Mouse (Mus musculus) hindbrain, embryonic 13.5 days (tissue): ENCODE data around the gene Gtf3c1. TPM values are rescaled to one million over a fixed set of nuclear protein-coding genes. Genes with fewer than 3 reads are reported as not detected.

Source experiments
- ATAC-seq: fragments of 200-750 bp; cut with Nextera tagmentation; 2 replicates; pipeline ENCODE4 v1.8.0; 2017; ENCODE audit warnings: moderate TSS enrichment; ENCODE audit not compliant: low FRiP score
- H3K27ac ChIP-seq: fragments of 300-500 bp; sonication (generic); 2 replicates; pipeline ENCODE4 v1.5.1; 2015; ENCODE audit warnings: inconsistent platforms, mild to moderate bottlenecking, moderate library complexity
- H3K27me3 ChIP-seq: fragments of 300-500 bp; sonication (generic); 2 replicates; pipeline ENCODE4 v1.6.1; 2015; ENCODE audit warnings: mild to moderate bottlenecking, inconsistent platforms
- H3K36me3 ChIP-seq: fragments of 300-500 bp; sonication (generic); 2 replicates; pipeline ENCODE4 v1.6.1; 2015; ENCODE audit warnings: mild to moderate bottlenecking, inconsistent platforms
- H3K4me1 ChIP-seq: fragments of 300-500 bp; sonication (generic); replicated peaks from 2 replicates; pipeline ENCODE4 v1.6.1; 2015; ENCODE audit warnings: inconsistent platforms
- H3K4me2 ChIP-seq: fragments of 300-500 bp; sonication (generic); 2 replicates; pipeline ENCODE4 v1.6.1; 2015; ENCODE audit warnings: inconsistent platforms, mild to moderate bottlenecking, moderate library complexity
- H3K4me3 ChIP-seq: fragments of 300-500 bp; sonication (generic); 2 replicates; pipeline ENCODE4 v1.5.1; 2015; ENCODE audit warnings: mild to moderate bottlenecking, inconsistent platforms
- H3K9ac ChIP-seq: fragments of 300-500 bp; sonication (generic); 2 replicates; pipeline ENCODE4 v1.6.1; 2015; ENCODE audit warnings: mild to moderate bottlenecking, inconsistent platforms
- H3K9me3 ChIP-seq: fragments of 300-500 bp; sonication (generic); 2 replicates; pipeline ENCODE4 v1.6.1; 2016; ENCODE audit warnings: inconsistent platforms
- WGBS: fragments of 180-500 bp; shearing (Covaris S2); methylation state at CpG from one replicate; pipeline ENCODE4 v1.1.7; 2015; 5-methylcytosine and 5-hydroxymethylcytosine counted together
- polyA plus RNA-seq: library from polyadenylated mRNA; unstranded; fragments of >200 nt; fragmentation: Nextera tagmentation; extraction: Ambion mirVana; gene quantifications from 2 replicates; pipeline ENCODE4 v1.2.1, GENCODE M21; 2015

Gene Gtf3c1
- polyA plus RNA-seq, 1 experiment from 2014 or later, result 31.0 TPM

DNA sequence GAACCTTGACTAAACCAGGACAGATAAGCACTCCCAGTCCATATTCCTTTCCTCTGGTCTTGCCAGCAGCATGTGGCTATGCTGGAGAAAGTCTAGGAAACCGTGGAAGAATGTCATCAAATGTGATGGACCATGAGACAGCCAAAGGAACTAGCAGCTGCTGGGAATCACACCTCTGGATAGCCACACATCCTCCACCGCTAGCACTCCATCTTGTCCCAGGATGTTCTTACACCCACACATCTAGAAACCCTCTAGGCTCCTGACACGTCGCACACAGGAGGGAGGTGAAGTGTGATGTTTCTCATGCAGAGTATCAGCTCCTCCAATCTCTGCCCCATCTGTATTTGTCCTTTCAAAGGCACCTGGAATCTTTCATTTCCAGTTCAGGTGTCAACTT, 17.1 kb downstream of the Gtf3c1 start:
- H3K36me3 ChIP-seq, result peaks cover 88% of the 10 kb centered on the region
- 97% methylated on average over 4 of the region's 4 CpGs for WGBS

DNA sequence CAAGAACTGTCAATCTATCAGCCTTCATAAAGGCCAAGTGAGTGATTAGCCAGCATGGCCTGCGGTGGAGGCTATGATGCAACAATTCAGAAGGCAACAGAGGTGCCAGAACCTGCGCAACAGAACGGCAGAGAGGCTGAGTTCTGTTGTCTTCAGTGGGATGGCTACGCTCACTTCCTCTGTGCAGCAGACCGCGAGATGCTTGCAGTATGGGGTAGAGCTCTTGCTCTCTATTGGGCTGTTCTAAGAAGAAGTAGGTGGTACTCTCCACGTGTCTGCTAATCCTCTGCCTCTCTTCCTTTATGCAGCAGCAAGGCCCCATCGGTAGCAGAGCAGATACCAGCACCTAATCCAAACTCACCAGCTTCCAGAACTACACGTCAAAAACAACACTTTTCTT, 27.6 kb downstream of the Gtf3c1 start:
- ATAC-seq, result no peak
- Histone ChIP-seq H3K4me1 (no peaks in the 10 kb centered on the region), H3K4me3 (no peak overlapping the region), H3K27ac (no peak overlapping the region), H3K27me3 (no peaks in the 10 kb centered on the region), H3K4me2 (no peak overlapping the region), H3K36me3 (peaks cover 83% of the 10 kb centered on the region), H3K9me3 (no peaks in the 10 kb centered on the region), H3K9ac (no peak overlapping the region)
- WGBS, result 86% methylated on average over 9 of the region's 9 CpGs

More for the DNA sequence above, 17.1 kb downstream of the Gtf3c1 start:
- H3K4me1 ChIP-seq, result no peaks in the 10 kb centered on the region
- H3K4me3 ChIP-seq, result no peak overlapping the region
- no peaks in the 10 kb centered on the region for H3K27me3 ChIP-seq
- H3K9ac ChIP-seq, result no peak overlapping the region
- H3K9me3 ChIP-seq, result no peaks in the 10 kb centered on the region
- no peak overlapping the region for H3K4me2 ChIP-seq
- ATAC-seq, result no peak
- no peak overlapping the region for H3K27ac ChIP-seq

DNA sequence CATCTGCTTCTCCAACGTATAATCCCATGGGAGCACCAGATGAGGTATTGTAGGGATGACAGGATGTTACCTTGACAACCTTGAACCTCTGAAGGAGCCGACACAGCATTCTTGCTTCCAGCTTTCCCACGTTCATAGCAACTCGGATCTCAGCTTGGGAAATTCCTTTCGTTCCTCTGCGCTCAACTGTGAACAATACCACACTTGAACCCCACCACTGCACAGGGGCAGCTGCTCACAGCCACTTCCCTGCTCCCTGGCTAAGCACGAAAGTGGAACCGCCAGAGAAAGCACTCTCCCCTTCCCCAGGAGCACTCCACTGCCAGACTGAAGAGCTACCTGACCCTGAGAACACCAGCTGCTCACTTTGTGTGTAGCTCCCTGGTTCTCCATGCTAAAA, 28.8 kb downstream of the Gtf3c1 start:
- H3K36me3 ChIP-seq, result peaks cover 92% of the 10 kb centered on the region
- H3K27me3 ChIP-seq, result no peaks in the 10 kb centered on the region
- H3K4me1 ChIP-seq, result no peaks in the 10 kb centered on the region
- 70% methylated on average over 8 of the region's 8 CpGs for WGBS
- no peak overlapping the region for H3K4me3 ChIP-seq
- no peak overlapping the region for H3K4me2 ChIP-seq
- no peak for ATAC-seq
- peak overlapping the region; percentile 32; the same call in 1 of the 2 replicates for H3K27ac ChIP-seq
- H3K9ac ChIP-seq, result no peak overlapping the region
- H3K9me3 ChIP-seq, result no peaks in the 10 kb centered on the region

DNA sequence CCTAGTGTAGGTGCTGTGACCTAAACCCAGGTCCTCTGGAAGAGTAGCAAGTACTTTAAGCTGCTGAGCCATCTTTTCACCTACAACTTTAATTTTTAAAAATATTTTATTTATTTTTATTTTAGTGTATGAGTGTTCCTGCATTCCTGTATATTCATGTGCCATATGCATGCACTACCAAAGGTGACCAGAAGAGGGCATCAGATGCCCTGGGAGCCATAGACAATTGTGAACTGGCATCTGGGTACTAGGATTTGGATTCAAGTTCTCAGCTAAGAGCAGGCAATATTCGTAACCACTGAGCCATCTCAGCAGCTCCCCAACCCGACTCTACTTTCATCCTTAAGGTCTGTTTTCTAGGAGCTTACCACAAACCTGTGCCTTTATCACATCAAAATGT, 32.7 kb downstream of the Gtf3c1 start:
- no peaks in the 10 kb centered on the region for H3K27me3 ChIP-seq
- H3K36me3 ChIP-seq, result peaks cover 99% of the 10 kb centered on the region
- no peak overlapping the region for H3K9ac ChIP-seq
- H3K4me2 ChIP-seq, result no peak overlapping the region
- no peak overlapping the region for H3K4me3 ChIP-seq
- H3K9me3 ChIP-seq, result no peaks in the 10 kb centered on the region
- H3K4me1 ChIP-seq, result no peaks in the 10 kb centered on the region
- WGBS, result 93% methylated on average over 2 of the region's 2 CpGs
- ATAC-seq, result no peak
- H3K27ac ChIP-seq, result no peak overlapping the region

DNA sequence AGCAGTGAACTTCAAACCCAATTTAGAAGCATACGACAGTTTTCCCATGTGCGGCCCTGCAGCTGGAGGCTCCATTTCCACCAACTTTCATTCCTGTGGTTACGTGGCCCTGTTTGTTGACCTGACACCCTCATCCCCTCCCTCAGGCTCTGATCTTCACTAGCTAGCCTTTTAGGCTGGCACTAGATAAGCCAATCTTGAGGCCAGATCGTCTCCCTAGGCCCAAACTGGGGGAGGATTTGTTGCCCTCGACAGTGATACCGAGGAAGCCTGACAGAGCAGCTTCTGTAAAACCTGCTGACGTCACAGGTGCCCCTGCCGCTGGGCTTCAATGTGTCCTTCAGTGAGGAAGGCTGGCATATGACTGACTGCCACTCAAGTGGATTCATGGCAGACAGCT, 36.2 kb downstream of the Gtf3c1 start:
- no peak for ATAC-seq
- H3K4me3 ChIP-seq, result no peak overlapping the region
- H3K9me3 ChIP-seq, result no peaks in the 10 kb centered on the region
- no peaks in the 10 kb centered on the region for H3K4me1 ChIP-seq
- no peak overlapping the region for H3K4me2 ChIP-seq
- no peak overlapping the region for H3K27ac ChIP-seq
- H3K36me3 ChIP-seq, result peaks cover 99% of the 10 kb centered on the region
- no peak overlapping the region for H3K9ac ChIP-seq
- no peaks in the 10 kb centered on the region for H3K27me3 ChIP-seq
- WGBS, result 95% methylated on average over 8 of the region's 8 CpGs

DNA sequence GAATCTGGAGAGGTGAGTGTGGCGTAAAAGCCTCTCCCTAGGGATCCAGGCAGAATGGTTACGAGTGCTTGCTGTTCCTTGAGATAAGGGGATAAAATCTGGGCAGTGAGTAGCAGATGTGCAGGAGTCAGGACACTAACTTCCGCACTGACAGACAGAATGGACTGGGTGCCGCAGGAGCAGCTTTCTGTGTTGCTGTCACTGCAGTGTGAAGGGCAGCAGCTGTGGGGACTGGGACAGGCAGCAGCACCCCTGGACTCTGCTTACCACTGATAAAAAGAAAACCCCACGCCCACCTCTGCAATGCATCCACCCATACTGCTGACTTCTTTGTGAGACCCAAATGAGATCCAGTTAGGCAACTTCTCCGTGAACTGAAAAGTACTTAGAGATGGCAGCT, 36.7 kb downstream of the Gtf3c1 start:
- Histone ChIP-seq H3K9ac (no peak overlapping the region), H3K9me3 (no peaks in the 10 kb centered on the region), H3K27me3 (no peaks in the 10 kb centered on the region), H3K36me3 (peaks cover 99% of the 10 kb centered on the region), H3K4me2 (no peak overlapping the region), H3K27ac (no peak overlapping the region), H3K4me3 (no peak overlapping the region), H3K4me1 (no peaks in the 10 kb centered on the region)
- 91% methylated on average over 6 of the region's 6 CpGs for WGBS
- no peak for ATAC-seq

DNA sequence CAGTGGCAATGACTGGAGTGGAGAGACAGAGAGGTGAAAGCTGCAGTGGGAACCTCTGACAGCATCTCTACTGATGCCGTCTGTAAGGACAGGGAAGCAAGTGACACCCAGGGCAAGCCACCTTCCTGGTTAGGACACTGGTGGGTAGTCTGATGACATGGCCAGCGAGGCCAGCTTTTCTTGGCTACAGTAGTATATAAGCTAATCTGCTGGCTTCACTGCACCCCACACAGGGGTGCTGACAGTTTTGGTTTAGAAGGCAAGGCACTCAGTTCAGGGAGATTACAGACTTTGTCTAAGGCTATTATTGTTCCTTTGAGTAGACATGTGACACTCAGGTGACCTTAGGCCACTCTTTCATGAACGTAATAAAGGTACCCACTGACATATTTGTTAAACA, 43.9 kb downstream of the Gtf3c1 start:
- no peak for ATAC-seq
- Histone ChIP-seq H3K27me3 (no peaks in the 10 kb centered on the region), H3K9ac (no peak overlapping the region), H3K4me1 (no peaks in the 10 kb centered on the region), H3K36me3 (peaks cover 95% of the 10 kb centered on the region), H3K4me3 (no peak overlapping the region), H3K4me2 (no peak overlapping the region), H3K9me3 (no peaks in the 10 kb centered on the region), H3K27ac (no peak overlapping the region)
- 88% methylated on average over 3 of the region's 3 CpGs for WGBS

DNA sequence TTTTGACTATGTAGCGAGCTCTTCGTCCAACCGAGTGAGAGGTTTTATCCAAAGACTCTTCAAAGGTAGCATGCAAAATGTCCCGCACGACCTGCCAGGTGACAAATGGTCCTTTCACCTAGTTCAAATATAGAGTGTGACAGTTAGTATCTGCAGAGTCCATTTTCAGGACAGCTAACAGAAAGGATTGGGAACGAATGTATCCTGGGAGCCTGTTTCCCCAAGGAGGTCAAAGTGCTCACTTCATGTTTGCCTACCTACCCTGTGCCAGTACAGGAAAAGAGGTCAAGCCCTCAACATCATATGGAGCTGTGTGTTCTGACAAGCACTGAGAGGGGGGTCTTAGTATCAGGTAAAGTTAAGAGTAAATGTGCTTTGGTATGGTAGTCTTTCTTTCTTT, 50.1 kb downstream of the Gtf3c1 start:
- peaks cover 95% of the 10 kb centered on the region for H3K36me3 ChIP-seq
- ATAC-seq, result no peak
- no peaks in the 10 kb centered on the region for H3K4me1 ChIP-seq
- WGBS, result 97% methylated on average over 6 of the region's 6 CpGs
- H3K4me2 ChIP-seq, result no peak overlapping the region
- H3K4me3 ChIP-seq, result no peak overlapping the region
- no peaks in the 10 kb centered on the region for H3K27me3 ChIP-seq
- H3K27ac ChIP-seq, result no peak overlapping the region
- no peak overlapping the region for H3K9ac ChIP-seq
- H3K9me3 ChIP-seq, result no peaks in the 10 kb centered on the region

DNA sequence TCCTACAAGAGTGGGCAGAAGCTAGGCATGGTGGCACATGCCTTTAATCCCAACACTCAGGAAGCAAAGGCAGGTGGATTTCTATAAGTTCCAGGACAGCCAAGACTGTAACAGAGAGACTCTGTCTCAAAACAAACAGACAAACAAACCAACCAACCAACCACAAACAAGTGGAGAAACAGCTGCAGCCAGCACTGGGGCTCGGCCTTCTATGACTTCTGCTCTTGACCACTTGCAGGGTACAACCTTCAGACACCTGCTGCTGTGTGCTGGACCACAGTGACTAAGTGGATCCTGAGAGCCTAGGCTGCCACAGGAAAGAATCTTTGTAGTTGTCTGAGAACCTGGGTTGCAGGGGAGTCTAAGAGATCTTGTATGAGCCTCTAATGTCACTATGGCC, 58.6 kb downstream of the Gtf3c1 start:
- H3K27me3 ChIP-seq, result no peaks in the 10 kb centered on the region
- 89% methylated on average over 1 of the region's 1 CpGs for WGBS
- no peak overlapping the region for H3K9ac ChIP-seq

DNA sequence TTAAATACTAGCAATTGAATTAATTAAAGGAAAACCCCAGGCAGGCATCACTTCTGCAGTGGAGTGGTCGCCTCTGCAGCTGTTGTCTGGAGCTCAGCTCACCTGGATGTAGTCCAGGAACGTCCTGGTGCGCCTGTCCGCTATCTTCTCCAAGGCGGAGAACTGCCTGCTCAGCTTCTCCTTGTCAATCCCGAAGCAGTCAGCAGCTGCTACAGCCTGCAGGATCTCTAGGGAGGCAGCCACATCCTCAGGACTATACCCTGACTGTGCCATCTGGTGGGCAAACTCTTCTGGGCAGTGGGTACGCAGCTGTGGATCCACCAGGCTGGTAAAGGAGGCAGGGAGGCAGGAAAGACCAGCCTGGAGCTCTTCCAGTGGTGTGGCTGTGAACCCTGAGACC, 62.2 kb downstream of the Gtf3c1 start:
- H3K27ac ChIP-seq, result no peak overlapping the region
- no peak overlapping the region for H3K9ac ChIP-seq
- no peak for ATAC-seq
- H3K4me3 ChIP-seq, result no peak overlapping the region
- H3K27me3 ChIP-seq, result no peaks in the 10 kb centered on the region
- H3K36me3 ChIP-seq, result peaks cover 99% of the 10 kb centered on the region
- no peaks in the 10 kb centered on the region for H3K4me1 ChIP-seq
- no peaks in the 10 kb centered on the region for H3K9me3 ChIP-seq
- WGBS, result 86% methylated on average over 7 of the region's 7 CpGs
- no peak overlapping the region for H3K4me2 ChIP-seq

More for the DNA sequence above, 58.6 kb downstream of the Gtf3c1 start:
- ATAC-seq, result no peak
- Histone ChIP-seq H3K27ac (no peak overlapping the region), H3K9me3 (no peaks in the 10 kb centered on the region), H3K36me3 (peaks cover 95% of the 10 kb centered on the region), H3K4me3 (no peak overlapping the region), H3K4me1 (no peaks in the 10 kb centered on the region), H3K4me2 (no peak overlapping the region)

DNA sequence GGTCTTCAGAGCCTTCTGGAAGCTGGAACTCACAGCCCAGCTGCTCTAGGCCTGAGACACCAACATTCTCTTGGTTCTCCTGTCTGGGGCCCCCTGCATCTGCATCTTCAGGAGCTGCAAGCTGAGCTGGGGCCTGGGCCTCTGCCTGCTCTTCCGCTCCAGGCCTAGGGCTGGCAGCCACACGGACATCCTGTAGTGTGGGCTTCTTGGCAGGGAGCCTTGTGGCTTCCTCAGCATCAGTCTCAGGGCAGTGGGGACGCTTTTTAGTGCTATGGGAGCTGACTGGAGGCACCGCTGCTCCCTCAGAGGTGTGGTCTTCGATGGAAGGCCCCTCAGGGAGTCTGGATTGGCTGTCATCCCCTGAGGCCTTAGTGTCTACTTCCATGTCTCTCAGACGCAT, 63.7 kb downstream of the Gtf3c1 start:
- Histone ChIP-seq H3K27me3 (no peaks in the 10 kb centered on the region), H3K36me3 (peaks cover 96% of the 10 kb centered on the region), H3K27ac (no peak overlapping the region), H3K4me2 (no peak overlapping the region), H3K4me1 (peaks cover 11% of the 10 kb centered on the region), H3K9me3 (no peaks in the 10 kb centered on the region), H3K4me3 (no peak overlapping the region), H3K9ac (no peak overlapping the region)
- WGBS, result 90% methylated on average over 6 of the region's 6 CpGs
- ATAC-seq, result no peak

DNA sequence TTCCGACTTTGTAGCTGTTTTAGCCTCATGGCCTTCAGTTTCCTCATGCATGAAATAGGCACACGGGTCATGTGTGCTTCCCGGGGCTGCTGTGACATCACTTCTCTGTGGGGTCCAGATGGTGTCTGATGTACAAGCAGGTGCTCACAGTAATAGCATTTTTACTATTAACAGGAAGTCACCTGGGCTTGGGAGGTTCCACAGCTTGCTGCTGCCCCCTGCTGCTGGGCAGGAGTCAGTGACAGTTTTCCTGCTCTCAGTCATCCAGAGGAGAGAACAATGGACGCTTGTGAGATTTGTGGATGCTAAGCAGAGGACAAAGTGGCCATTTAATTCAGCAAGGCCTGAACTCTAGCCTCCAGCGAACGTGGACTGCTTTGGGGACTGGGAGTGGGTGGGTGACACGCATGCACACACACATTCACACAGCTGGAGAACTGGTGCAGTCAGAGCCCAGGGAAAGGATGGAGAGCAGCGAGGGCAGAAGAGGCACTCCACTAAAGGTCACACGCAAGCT, 68.7 kb downstream of the Gtf3c1 start:
- Histone ChIP-seq H3K27me3 (no peaks in the 10 kb centered on the region), H3K9me3 (no peaks in the 10 kb centered on the region), H3K4me3 (no peak overlapping the region), H3K27ac (peak overlapping the region; percentile 84), H3K36me3 (peaks cover 46% of the 10 kb centered on the region), H3K4me1 (peaks cover 29% of the 10 kb centered on the region), H3K9ac (peak overlapping the region; percentile 58), H3K4me2 (no peak overlapping the region)
- peak; percentile 70 for ATAC-seq
- WGBS, result 30% methylated on average over 9 of the region's 9 CpGs

DNA sequence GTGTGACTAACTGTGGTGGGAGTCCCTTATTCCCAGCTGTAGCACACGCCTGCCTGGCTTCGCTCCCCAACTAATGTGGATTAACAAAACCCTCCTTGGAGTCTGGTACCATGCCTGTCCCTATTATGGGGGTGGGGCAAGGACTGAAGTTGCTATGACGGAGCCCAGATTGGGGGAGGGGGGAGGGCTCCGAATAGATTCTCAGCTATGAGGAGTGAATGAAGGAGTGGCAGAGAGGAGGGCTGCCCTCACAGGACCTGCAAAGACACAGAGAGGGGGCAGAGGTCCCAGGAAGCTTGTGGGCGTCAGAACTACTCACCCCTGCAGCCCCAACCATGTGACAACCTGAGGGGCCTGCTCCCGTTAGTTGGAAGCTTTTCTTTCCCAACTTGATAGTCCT, 69.2 kb downstream of the Gtf3c1 start:
- peaks cover 41% of the 10 kb centered on the region for H3K36me3 ChIP-seq
- H3K4me2 ChIP-seq, result no peak overlapping the region
- H3K9me3 ChIP-seq, result no peaks in the 10 kb centered on the region
- peaks cover 29% of the 10 kb centered on the region for H3K4me1 ChIP-seq
- no peak overlapping the region for H3K9ac ChIP-seq
- H3K27me3 ChIP-seq, result no peaks in the 10 kb centered on the region
- H3K4me3 ChIP-seq, result no peak overlapping the region
- H3K27ac ChIP-seq, result peak overlapping the region; percentile 56; the same call in 1 of the 2 replicates
- peak; percentile 13; the same call in 1 of the 2 replicates for ATAC-seq
- WGBS, result 74% methylated on average over 6 of the region's 6 CpGs
